Mouse (Mus musculus): ENCODE measurements at regions not wholly inside any gene's neighbourhood (a gene's known extent, or its start where the extent isn't known, plus 50 kb on each side); places are given as distances from the start of the nearest gene placed in this dataset.

DNA sequence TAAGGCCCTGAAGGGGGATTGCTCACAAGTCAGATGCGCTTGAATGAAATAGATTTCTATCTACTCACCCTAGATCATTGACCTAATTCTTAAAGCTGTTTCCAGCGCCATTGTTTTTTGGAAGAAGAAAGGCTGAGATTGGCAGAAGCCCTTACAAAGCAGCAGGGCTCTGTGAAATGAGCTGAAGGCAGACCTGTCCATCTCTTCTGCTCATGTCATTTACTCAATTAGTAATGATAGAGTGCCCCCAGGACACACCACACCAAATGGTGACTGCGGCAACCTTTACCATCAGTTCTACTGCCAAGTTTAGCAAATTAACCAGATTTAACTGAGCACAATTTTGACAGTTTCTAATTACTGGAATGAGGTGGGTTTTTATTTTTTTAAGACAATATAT is 1067.5 kb downstream of the Ttll7 start:
- Histone ChIP-seq H3K36me3 (ENCODE audit: control insufficient read depth, insufficient read depth, low read length) (no peaks in the 10 kb centered on the region), H3K4me3 (ENCODE audit: control insufficient read depth, low read depth, low read length) (no peak overlapping the region), H3K27me3 (ENCODE audit: control insufficient read depth, insufficient read depth, low read length) (no peaks in the 10 kb centered on the region), H3K4me1 (ENCODE audit: control insufficient read depth, insufficient read depth, low read length) (no peaks in the 10 kb centered on the region), H3K27ac (ENCODE audit: control insufficient read depth, insufficient read depth, low read depth, low read length) (no peak overlapping the region)
- no peak for TF ChIP-seq CTCF (IDR thresholded peaks at IDR 0.05; ENCODE audit: control insufficient read depth, insufficient read depth, insufficient replicate concordance, low read depth, low read length)
- no peak for TF ChIP-seq POLR2A (IDR thresholded peaks at IDR 0.05; ENCODE audit: control insufficient read depth, low read depth, low read length)

GRCm38 (mm10) chr3:147919146-147919545 is 1067.0 kb downstream of the Ttll7 start:
- Histone ChIP-seq H3K27ac (ENCODE audit: control insufficient read depth, insufficient read depth, low read depth, low read length) (no peak overlapping the region), H3K4me1 (ENCODE audit: control insufficient read depth, insufficient read depth, low read length) (no peaks in the 10 kb centered on the region), H3K36me3 (ENCODE audit: control insufficient read depth, insufficient read depth, low read length) (no peaks in the 10 kb centered on the region), H3K4me3 (ENCODE audit: control insufficient read depth, low read depth, low read length) (no peak overlapping the region), H3K27me3 (ENCODE audit: control insufficient read depth, insufficient read depth, low read length) (no peaks in the 10 kb centered on the region)
- no peak for TF ChIP-seq POLR2A (IDR thresholded peaks at IDR 0.05; ENCODE audit: control insufficient read depth, low read depth, low read length)
- no peak for TF ChIP-seq CTCF (IDR thresholded peaks at IDR 0.05; ENCODE audit: control insufficient read depth, insufficient read depth, insufficient replicate concordance, low read depth, low read length)

- no peak overlapping the region for H3K27ac ChIP-seq (ENCODE audit: control insufficient read depth, insufficient read depth, low read depth, low read length)
- H3K4me3 ChIP-seq (ENCODE audit: control insufficient read depth, low read depth, low read length) = no peak overlapping the region
- H3K4me1 ChIP-seq (ENCODE audit: control insufficient read depth, insufficient read depth, low read length) = no peaks in the 10 kb centered on the region
- H3K36me3 ChIP-seq (ENCODE audit: control insufficient read depth, insufficient read depth, low read length) = no peaks in the 10 kb centered on the region
- H3K27me3 ChIP-seq (ENCODE audit: control insufficient read depth, insufficient read depth, low read length) = no peaks in the 10 kb centered on the region
- no peak for TF ChIP-seq POLR2A (IDR thresholded peaks at IDR 0.05; ENCODE audit: control insufficient read depth, low read depth, low read length)
- TF ChIP-seq CTCF (IDR thresholded peaks at IDR 0.05; ENCODE audit: control insufficient read depth, insufficient read depth, insufficient replicate concordance, low read depth, low read length) = no peak
Observed at GRCm38 (mm10) chr3:147896751-147897150, 1044.6 kb downstream of the Ttll7 start.

DNA sequence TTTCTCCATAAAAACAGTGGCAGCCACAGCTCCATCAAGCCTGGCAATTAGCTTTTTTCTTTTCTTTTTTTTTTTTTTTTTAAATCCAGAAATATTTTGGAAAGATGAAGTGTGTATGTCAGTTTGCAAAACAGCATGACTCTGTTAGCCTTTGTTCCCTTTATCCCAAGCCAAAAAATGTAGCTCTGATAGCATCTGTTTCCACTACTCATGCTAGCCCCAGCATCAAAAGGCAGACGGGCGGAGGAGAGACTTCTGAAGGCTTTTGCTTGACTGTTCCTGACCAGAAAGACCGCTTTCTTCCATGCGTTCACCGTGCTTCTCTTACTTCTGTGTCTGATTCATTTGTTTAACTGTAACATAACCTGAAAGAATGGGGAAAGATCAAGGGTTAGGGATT is 1039.5 kb downstream of the Ttll7 start:
- Histone ChIP-seq H3K4me1 (ENCODE audit: control insufficient read depth, insufficient read depth, low read length) (no peaks in the 10 kb centered on the region), H3K36me3 (ENCODE audit: control insufficient read depth, insufficient read depth, low read length) (no peaks in the 10 kb centered on the region), H3K4me3 (ENCODE audit: control insufficient read depth, low read depth, low read length) (no peak overlapping the region), H3K27me3 (ENCODE audit: control insufficient read depth, insufficient read depth, low read length) (no peaks in the 10 kb centered on the region), H3K27ac (ENCODE audit: control insufficient read depth, insufficient read depth, low read depth, low read length) (no peak overlapping the region)
- TF ChIP-seq POLR2A (IDR thresholded peaks at IDR 0.05; ENCODE audit: control insufficient read depth, low read depth, low read length) (no peak), CTCF (IDR thresholded peaks at IDR 0.05; ENCODE audit: control insufficient read depth, insufficient read depth, insufficient replicate concordance, low read depth, low read length) (no peak)

GRCm38 (mm10) chr3:147886261-147886893 is 1034.2 kb downstream of the Ttll7 start:
- Histone ChIP-seq H3K4me1 (ENCODE audit: control insufficient read depth, insufficient read depth, low read length) (no peaks in the 10 kb centered on the region), H3K4me3 (ENCODE audit: control insufficient read depth, low read depth, low read length) (no peak overlapping the region), H3K36me3 (ENCODE audit: control insufficient read depth, insufficient read depth, low read length) (no peaks in the 10 kb centered on the region), H3K27me3 (ENCODE audit: control insufficient read depth, insufficient read depth, low read length) (no peaks in the 10 kb centered on the region), H3K27ac (ENCODE audit: control insufficient read depth, insufficient read depth, low read depth, low read length) (no peak overlapping the region)
- TF ChIP-seq POLR2A (IDR thresholded peaks at IDR 0.05; ENCODE audit: control insufficient read depth, low read depth, low read length) (no peak), CTCF (IDR thresholded peaks at IDR 0.05; ENCODE audit: control insufficient read depth, insufficient read depth, insufficient replicate concordance, low read depth, low read length) (no peak)

DNA sequence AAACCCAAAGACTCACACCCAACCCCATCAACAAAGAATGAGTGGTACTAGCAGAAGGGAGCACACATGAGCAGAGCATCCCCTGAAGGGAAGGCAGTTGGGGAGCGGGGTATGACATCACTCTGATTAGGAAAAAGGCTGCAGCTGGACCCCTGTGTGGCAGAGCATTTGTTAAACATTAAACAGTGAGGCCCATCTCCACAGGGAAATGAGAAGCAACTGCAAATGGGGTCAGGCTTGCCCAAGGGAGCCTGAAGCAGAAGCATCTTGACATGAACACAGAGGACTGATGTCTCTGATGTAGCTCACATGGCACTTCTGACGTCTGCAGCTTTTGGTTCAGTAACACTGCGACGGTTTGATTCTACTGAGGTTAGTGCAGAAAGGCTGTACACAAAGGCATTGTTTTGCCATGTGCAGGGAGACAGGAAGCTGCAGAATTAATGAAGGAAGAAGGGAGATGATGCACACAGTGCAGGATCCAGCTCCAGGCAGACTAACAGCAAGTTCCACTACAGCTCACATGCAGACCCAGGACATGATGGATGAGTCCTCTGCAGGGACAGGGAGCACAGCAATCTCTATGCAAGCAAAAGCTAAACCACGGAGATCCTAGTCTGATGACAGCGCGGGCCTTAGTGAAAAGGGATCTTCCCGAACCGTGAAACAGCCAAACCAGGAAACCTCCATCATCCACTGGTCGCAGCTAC is 1030.9 kb downstream of the Ttll7 start:
- TF ChIP-seq CTCF (IDR thresholded peaks at IDR 0.05; ENCODE audit: control insufficient read depth, insufficient read depth, insufficient replicate concordance, low read depth, low read length) = no peak
- TF ChIP-seq POLR2A (IDR thresholded peaks at IDR 0.05; ENCODE audit: control insufficient read depth, low read depth, low read length) = no peak
- no peaks in the 10 kb centered on the region for H3K4me1 ChIP-seq (ENCODE audit: control insufficient read depth, insufficient read depth, low read length)
- no peaks in the 10 kb centered on the region for H3K27me3 ChIP-seq (ENCODE audit: control insufficient read depth, insufficient read depth, low read length)
- no peak overlapping the region for H3K4me3 ChIP-seq (ENCODE audit: control insufficient read depth, low read depth, low read length)
- H3K27ac ChIP-seq (ENCODE audit: control insufficient read depth, insufficient read depth, low read depth, low read length) = no peak overlapping the region
- H3K36me3 ChIP-seq (ENCODE audit: control insufficient read depth, insufficient read depth, low read length) = no peaks in the 10 kb centered on the region

GRCm38 (mm10) chr3:147878690-147879089 is 1026.5 kb downstream of the Ttll7 start:
- no peak for TF ChIP-seq CTCF (IDR thresholded peaks at IDR 0.05; ENCODE audit: control insufficient read depth, insufficient read depth, insufficient replicate concordance, low read depth, low read length)
- no peak for TF ChIP-seq POLR2A (IDR thresholded peaks at IDR 0.05; ENCODE audit: control insufficient read depth, low read depth, low read length)
- no peaks in the 10 kb centered on the region for H3K36me3 ChIP-seq (ENCODE audit: control insufficient read depth, insufficient read depth, low read length)
- no peak overlapping the region for H3K4me3 ChIP-seq (ENCODE audit: control insufficient read depth, low read depth, low read length)

More at GRCm38 (mm10) chr3:147878690-147879089, 1026.5 kb downstream of the Ttll7 start:
- Histone ChIP-seq H3K27me3 (ENCODE audit: control insufficient read depth, insufficient read depth, low read length) (no peaks in the 10 kb centered on the region), H3K27ac (ENCODE audit: control insufficient read depth, insufficient read depth, low read depth, low read length) (no peak overlapping the region), H3K4me1 (ENCODE audit: control insufficient read depth, insufficient read depth, low read length) (no peaks in the 10 kb centered on the region)

Data from testis, adult 2 months (tissue).